Mouse (Mus musculus) CH12.LX (cell line): ENCODE measurements around the gene 4921507P07Rik.

Experiments
- BHLHE40 ChIP-seq: IDR thresholded peaks from 2 replicates; pipeline ENCODE4 v1.6.1; 2011; ENCODE audit warnings: mild to moderate bottlenecking, low read depth, low read length, improper control_type of control experiment
- CHD2 ChIP-seq: IDR thresholded peaks from 2 replicates; pipeline ENCODE4 v1.6.1; 2011; ENCODE audit warnings: low read length, improper control_type of control experiment
- CTCF ChIP-seq, 2 experiments: IDR thresholded peaks in 1 of 2; conservative IDR thresholded peaks in 1 of 2; 2 replicates each; pipeline ENCODE4 v1.5.1; 2011 to 2012; ENCODE audit warnings: low read depth in 2 of 2, low read length in 2 of 2, improper control_type of control experiment in 1 of 2, inconsistent platforms in 1 of 2, mild to moderate bottlenecking in 1 of 2, moderate library complexity in 1 of 2
- EP300 ChIP-seq: IDR thresholded peaks from 2 replicates; pipeline ENCODE4 v1.6.1; 2011; ENCODE audit warnings: low read length, improper control_type of control experiment
- HCFC1 ChIP-seq: IDR thresholded peaks from 2 replicates; pipeline ENCODE4 v1.6.1; 2012; ENCODE audit warnings: low read depth, mild to moderate bottlenecking, inconsistent platforms, low read length, improper control_type of control experiment
- KAT2A ChIP-seq: IDR thresholded peaks from 2 replicates; pipeline ENCODE4 v1.6.1; 2012; ENCODE audit warnings: low read length, improper control_type of control experiment, inconsistent platforms; ENCODE audit not compliant: insufficient replicate concordance
- MAFK ChIP-seq: IDR thresholded peaks from 2 replicates; pipeline ENCODE4 v1.6.1; 2011; ENCODE audit warnings: low read length, improper control_type of control experiment; ENCODE audit not compliant: insufficient replicate concordance
- MAZ ChIP-seq: IDR thresholded peaks from 2 replicates; pipeline ENCODE4 v1.6.1; 2012; ENCODE audit warnings: low read depth, mild to moderate bottlenecking, inconsistent platforms, low read length, improper control_type of control experiment, moderate library complexity
- MEF2A ChIP-seq: IDR thresholded peaks from 2 replicates; pipeline ENCODE4 v1.6.1; 2014; ENCODE audit warnings: low read depth, mild to moderate bottlenecking, inconsistent platforms, low read length, improper control_type of control experiment, borderline replicate concordance
- MXI1 ChIP-seq: IDR thresholded peaks from 2 replicates; pipeline ENCODE4 v1.6.1; 2011; ENCODE audit warnings: mild to moderate bottlenecking, low read depth, low read length, improper control_type of control experiment
- POLR2A ChIP-seq: IDR thresholded peaks from 2 replicates; pipeline ENCODE4 v1.6.1; 2011; ENCODE audit warnings: low read depth, mild to moderate bottlenecking, improper control_type of control experiment, low read length
- UBTF ChIP-seq: IDR thresholded peaks from 2 replicates; pipeline ENCODE4 v1.6.1; 2012; ENCODE audit warnings: low read depth, mild to moderate bottlenecking, inconsistent platforms, low read length, improper control_type of control experiment, moderate library complexity
- USF2 ChIP-seq: conservative IDR thresholded peaks from 2 replicates; pipeline ENCODE4 v1.6.1; 2011; ENCODE audit warnings: low read depth, low read length, improper control_type of control experiment
- ZNF384 ChIP-seq: IDR thresholded peaks from 2 replicates; pipeline ENCODE4 v1.6.1; 2012; ENCODE audit warnings: low read depth, low read length, improper control_type of control experiment, inconsistent platforms

- TF ChIP-seq POLR2A (no peak), USF2 (no peak), CTCF (conservative IDR thresholded peaks at IDR 0.05 in 1 of 2, IDR thresholded peaks at IDR 0.05 in 1 of 2; ENCODE audit: low read depth in 2 of 2, low read length in 2 of 2) (no peak), ZNF384 (no peak), KAT2A (no peak), BHLHE40 (no peak), UBTF (no peak), HCFC1 (no peak), MXI1 (no peak), CHD2 (no peak), MAFK (no peak), MEF2A (no peak), EP300 (no peak), MAZ (no peak)
These were observed 9.0 kb downstream of the 4921507P07Rik start for GRCm38 (mm10) chr6:50587412-50587811.
